ENCODE assay signal across 8 mouse cellular contexts in the genomic region with DNA sequence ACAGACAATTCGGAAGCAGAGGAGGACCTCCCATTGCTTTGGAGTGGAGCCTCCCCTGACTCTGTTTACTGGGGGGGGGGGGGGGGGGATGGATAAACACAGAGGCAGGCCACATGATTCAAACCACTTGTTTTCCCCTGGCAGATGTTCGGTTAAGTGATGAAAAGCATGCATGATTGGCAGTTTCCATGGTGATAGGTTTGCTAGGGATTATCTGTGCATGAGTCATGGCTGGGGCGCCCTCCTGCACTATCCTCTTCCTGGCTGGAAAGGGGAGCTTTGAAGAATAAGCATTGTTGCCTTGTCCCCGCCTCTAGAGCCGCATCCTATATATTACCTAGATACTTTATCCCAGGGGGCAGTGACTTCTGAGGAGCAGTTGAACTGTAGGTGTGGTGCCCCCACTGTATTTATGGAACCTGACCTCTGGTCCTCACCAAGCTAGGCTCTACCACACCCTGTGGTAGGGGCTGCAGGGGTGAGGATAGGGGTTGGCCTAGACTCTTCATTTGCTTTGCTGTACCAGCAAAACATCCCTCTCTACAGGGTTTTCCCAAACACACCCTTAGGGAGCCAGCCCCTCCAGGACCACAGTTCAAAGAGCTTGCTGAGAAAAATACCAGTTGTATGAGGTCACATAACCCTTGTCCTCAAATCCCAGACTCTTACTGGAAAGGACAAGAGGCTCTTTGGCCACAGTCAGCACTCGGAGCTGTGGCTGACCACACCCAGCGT.
DNase-seq lines count a peak whose midpoint lies in the region; ATAC-seq and TF ChIP-seq lines count a peak whose summit lies in the region.

No protein-coding gene starts in this region.

- no peak overlapping the region for H3K9ac ChIP-seq in kidney, embryonic 14.5 days (ENCODE audit: low read depth, low read length)
- H3K9ac ChIP-seq in lung, postnatal 0 days (replicated peaks; ENCODE audit: low read depth): no peak overlapping the region
- H3K9ac ChIP-seq in stomach, postnatal 0 days (ENCODE audit: low read length): no peak overlapping the region

- H3K4me1 ChIP-seq in kidney, embryonic 14.5 days (ENCODE audit: control insufficient read depth, insufficient read depth, low read length): peaks cover 23% of the 10 kb centered on the region
- peaks cover 6% of the 10 kb centered on the region; the same call in 1 of the 2 replicates for H3K4me1 ChIP-seq in lung, postnatal 0 days (ENCODE audit: insufficient read depth, low read depth, low read length)
- H3K4me1 ChIP-seq in stomach, postnatal 0 days (replicated peaks; ENCODE audit: control insufficient read depth, insufficient read depth): no peaks in the 10 kb centered on the region

- no peak for DNase-seq in kidney, adult 18-20 months
- peak; percentile 88 for DNase-seq in brain, embryonic 14.5 days (ENCODE audit: low read depth)
- DNase-seq in heart, adult 9 months (ENCODE audit: low spot score in 2 of 2): peak; percentile 78 to 83
- DNase-seq in lung, postnatal 0 days (ENCODE audit: low spot score): peak; percentile 61
- DNase-seq in stomach, postnatal 0 days (ENCODE audit: low spot score): no peak
- no peak for DNase-seq in urinary bladder, postnatal 36 days (ENCODE audit: low spot score in 2 of 2)
- DNase-seq in B cell, adult 2 months: no peak

- H3K9me3 ChIP-seq in kidney, embryonic 14.5 days (ENCODE audit: control insufficient read depth, low read length): no peaks in the 10 kb centered on the region
- no peaks in the 10 kb centered on the region for H3K9me3 ChIP-seq in lung, postnatal 0 days (ENCODE audit: low read length)
- H3K9me3 ChIP-seq in stomach, postnatal 0 days (ENCODE audit: control insufficient read depth, low read length): no peaks in the 10 kb centered on the region

- H3K4me2 ChIP-seq in kidney, embryonic 14.5 days (replicated peaks; ENCODE audit: low read depth, low read length): no peak overlapping the region
- no peak overlapping the region for H3K4me2 ChIP-seq in lung, postnatal 0 days (replicated peaks; ENCODE audit: low read depth, low read length)
- no peak overlapping the region for H3K4me2 ChIP-seq in stomach, postnatal 0 days (replicated peaks; ENCODE audit: low read depth)

- ATAC-seq in kidney, embryonic 14.5 days (ENCODE audit: low FRiP score, low TSS enrichment): peak; percentile 56
- ATAC-seq in lung, postnatal 0 days: peak; percentile 82
- peak; percentile 79; the same call in 1 of the 2 replicates for ATAC-seq in stomach, postnatal 0 days (ENCODE audit: low FRiP score, low TSS enrichment)

- no peak for TF ChIP-seq CTCF in brain, embryonic 14.5 days (IDR thresholded peaks at IDR 0.05; ENCODE audit: borderline replicate concordance, extremely low read depth, insufficient read depth, insufficient read length)
- TF ChIP-seq CTCF in lung, postnatal 0 days (IDR thresholded peaks at IDR 0.05): no peak
- TF ChIP-seq CTCF in stomach, postnatal 0 days (IDR thresholded peaks at IDR 0.05; ENCODE audit: low read depth): no peak

- WGBS in kidney, embryonic 14.5 days: 68% methylated on average over 7 of the region's 7 CpGs
- WGBS in lung, postnatal 0 days: 40% methylated on average over 7 of the region's 7 CpGs
- WGBS in stomach, postnatal 0 days: 35% methylated on average over 7 of the region's 7 CpGs

- no peak for TF ChIP-seq POLR2A in brain, embryonic 14.5 days (IDR thresholded peaks at IDR 0.05; ENCODE audit: borderline replicate concordance, extremely low read depth, insufficient read depth, insufficient read length, poor library complexity, severe bottlenecking)

- H3K36me3 ChIP-seq in kidney, embryonic 14.5 days (ENCODE audit: control insufficient read depth, insufficient read depth, low read length): no peaks in the 10 kb centered on the region
- no peaks in the 10 kb centered on the region for H3K36me3 ChIP-seq in lung, postnatal 0 days (ENCODE audit: insufficient read depth, low read length)
- H3K36me3 ChIP-seq in stomach, postnatal 0 days (ENCODE audit: control insufficient read depth, insufficient read depth, low read length): no peaks in the 10 kb centered on the region

- H3K27ac ChIP-seq in kidney, embryonic 14.5 days (ENCODE audit: low read depth, low read length): no peak overlapping the region
- H3K27ac ChIP-seq in lung, postnatal 0 days (ENCODE audit: low read length): 0 out of 2 replicates have a peak overlapping the region, but pooled peaks have one; percentile 26
- 0 out of 2 replicates have a peak overlapping the region, but pooled peaks have one; percentile 45 for H3K27ac ChIP-seq in stomach, postnatal 0 days (replicated peaks)

- H3K4me3 ChIP-seq in kidney, embryonic 14.5 days (ENCODE audit: low read length): no peak overlapping the region
- no peak overlapping the region for H3K4me3 ChIP-seq in lung, postnatal 0 days (ENCODE audit: low read depth, low read length)
- no peak overlapping the region for H3K4me3 ChIP-seq in stomach, postnatal 0 days (ENCODE audit: low read depth, low read length)

- H3K27me3 ChIP-seq in kidney, embryonic 14.5 days (ENCODE audit: control insufficient read depth, insufficient read depth, low read length): no peaks in the 10 kb centered on the region
- H3K27me3 ChIP-seq in lung, postnatal 0 days (replicated peaks; ENCODE audit: insufficient read depth, low read length): no peaks in the 10 kb centered on the region
- no peaks in the 10 kb centered on the region for H3K27me3 ChIP-seq in stomach, postnatal 0 days (ENCODE audit: control insufficient read depth, insufficient read depth, low read length)

- TF ChIP-seq EP300 in lung, postnatal 0 days (IDR thresholded peaks at IDR 0.05): no peak
- no peak for TF ChIP-seq EP300 in stomach, postnatal 0 days (optimal IDR thresholded peaks at IDR 0.05)

Comparison
In these comparisons a context has a peak if more than half of its experiments do, and no peak if none do; other contexts are left out.
1. DNase-seq: peak in brain, embryonic 14.5 days (single experiment), heart, adult 9 months (2 of 2) and lung, postnatal 0 days (single experiment); none in kidney, adult 18-20 months (single experiment), stomach, postnatal 0 days (single experiment), urinary bladder, postnatal 36 days (0 of 2) and B cell, adult 2 months (0 of 2).
2. Peak in every context shown above with its lines, with median percentiles within 50 percentile points of each other: ATAC-seq.